Mouse (Mus musculus) thymus, adult 2 months (tissue): ENCODE data around the gene 4930444G20Rik. TPM values are rescaled to one million over a fixed set of nuclear protein-coding genes. Genes with fewer than 3 reads are reported as not detected.
"Not testable (repeated sequence)": the region's sequence is repeated elsewhere in the genome, so short reads cannot be mapped to it uniquely, and the experiment has no call there.

Experiments
- DNase-seq: peaks from one replicate; pipeline ENCODE4 v3.0.0; 2021
- H3K27ac ChIP-seq: fragments of 200-500 bp; 2 replicates; pipeline ENCODE4 v1.5.1; 2012; ENCODE audit warnings: low read length, control low read depth; ENCODE audit not compliant: control insufficient read depth, insufficient read depth
- H3K27me3 ChIP-seq: fragments of 200-500 bp; 2 replicates; pipeline ENCODE4 v1.6.1; 2012; ENCODE audit warnings: mild to moderate bottlenecking, low read length, moderate library complexity, mixed read lengths; ENCODE audit not compliant: control insufficient read depth, insufficient read depth
- H3K36me3 ChIP-seq: fragments of 200-500 bp; 2 replicates; pipeline ENCODE4 v1.6.1; 2012; ENCODE audit warnings: mild to moderate bottlenecking, low read length, moderate library complexity; ENCODE audit not compliant: control insufficient read depth, insufficient read depth
- H3K4me1 ChIP-seq: fragments of 200-500 bp; replicated peaks from 2 replicates; pipeline ENCODE4 v1.6.1; 2012; ENCODE audit warnings: low read length; ENCODE audit not compliant: control insufficient read depth, insufficient read depth
- H3K4me3 ChIP-seq: fragments of 200-500 bp; 2 replicates; pipeline ENCODE4 v1.5.1; 2012; ENCODE audit warnings: mild to moderate bottlenecking, low read length, control low read depth, moderate library complexity; ENCODE audit not compliant: control insufficient read depth, insufficient read depth
- CTCF ChIP-seq: fragments of 200-500 bp; IDR thresholded peaks from 2 replicates; pipeline ENCODE4 v1.5.1; 2012; ENCODE audit warnings: mild to moderate bottlenecking, control low read depth, low read length, moderate library complexity, borderline replicate concordance; ENCODE audit not compliant: control insufficient read depth, poor library complexity, insufficient read depth; ENCODE audit errors: extremely low read depth
- POLR2A ChIP-seq: fragments of 200-500 bp; IDR thresholded peaks from 2 replicates; pipeline ENCODE4 v1.6.1; 2012; ENCODE audit warnings: mild to moderate bottlenecking, low read length, control low read depth, moderate library complexity; ENCODE audit not compliant: control insufficient read depth, poor library complexity, insufficient read depth; ENCODE audit errors: extremely low read depth
- WGBS: fragments of 180-500 bp; shearing (Covaris S2); methylation state at CpG from one replicate; pipeline ENCODE4 v1.1.7; 2018; 5-methylcytosine and 5-hydroxymethylcytosine counted together
- polyA plus RNA-seq: library from polyadenylated mRNA; depleted of rRNA; stranded (reverse); fragments of >200 nt; gene quantifications from 2 replicates; pipeline ENCODE4 v1.2.3, GENCODE M21; 2012; rRNA removed

Gene 4930444G20Rik
- polyA plus RNA-seq, 1 experiment = not detected

DNA sequence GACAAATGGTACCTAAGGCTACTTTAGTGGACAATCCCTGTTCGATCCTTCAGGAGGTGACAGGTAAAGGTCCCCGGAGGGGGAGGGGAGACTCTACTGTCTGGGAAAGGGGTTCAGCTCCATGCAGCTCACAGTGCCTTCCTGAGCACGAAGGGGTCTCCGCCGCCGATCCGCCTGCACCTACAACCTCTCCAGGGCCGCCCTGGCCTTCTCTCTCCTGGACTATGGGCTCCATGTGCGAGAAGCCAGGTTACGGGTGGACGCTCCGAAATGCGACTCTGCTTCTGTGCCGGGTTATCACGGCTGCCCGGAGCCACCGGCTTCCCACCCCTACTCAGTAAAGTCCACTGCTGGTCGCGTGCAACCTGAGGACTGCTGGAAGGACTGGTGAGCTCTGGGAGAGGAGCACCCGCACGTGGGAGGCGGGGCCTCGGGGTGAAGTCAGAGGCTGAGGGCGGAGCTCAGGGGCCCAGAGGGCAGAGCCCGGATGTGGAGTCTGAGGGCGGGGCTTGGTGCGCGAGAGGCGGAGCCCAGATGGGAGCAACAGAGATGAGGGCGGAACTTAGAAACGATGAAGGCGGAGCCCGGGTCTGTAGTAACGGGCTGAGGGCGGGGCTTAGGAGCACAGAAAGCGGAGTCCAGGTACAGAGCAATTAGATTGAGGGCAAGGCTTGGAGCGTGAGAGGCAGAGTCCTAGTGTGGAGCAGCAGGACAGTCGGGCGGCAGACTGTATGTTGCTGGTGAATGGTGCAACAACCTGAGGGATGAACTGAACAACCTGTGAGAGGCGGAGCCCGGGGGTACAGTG, 9.5 kb downstream of the 4930444G20Rik start:
- 18% methylated on average over 41 of the region's 41 CpGs for WGBS
- Histone ChIP-seq H3K27ac (no peak overlapping the region), H3K4me3 (peak overlapping the region; percentile 40), H3K4me1 (peaks cover 13% of the 10 kb centered on the region), H3K36me3 (no peaks in the 10 kb centered on the region), H3K27me3 (no peaks in the 10 kb centered on the region)
- TF ChIP-seq CTCF (no peak), POLR2A (0 out of 2 replicates have a peak, but pooled peaks have one; percentile 20)
- DNase-seq = peak; percentile 88

DNA sequence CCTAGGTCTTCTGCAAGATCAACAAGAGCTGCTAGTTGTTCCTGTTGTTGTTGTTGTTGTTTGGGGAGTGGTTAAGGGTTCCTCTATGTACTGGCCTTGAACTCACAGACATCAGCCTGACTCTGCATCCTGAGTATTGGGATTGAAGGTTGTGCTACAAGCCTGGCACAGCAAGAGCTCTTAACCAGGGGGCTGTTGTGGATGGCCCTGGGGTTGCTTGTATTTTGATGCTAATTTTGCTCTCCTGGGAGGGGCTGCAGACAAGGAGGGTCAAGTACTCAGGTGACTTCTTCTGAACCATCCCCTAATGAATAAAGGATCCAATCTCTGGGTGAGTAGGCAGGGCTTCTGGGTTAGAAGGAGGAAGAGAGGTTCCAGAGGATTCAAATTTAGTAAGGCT, 12.6 kb downstream of the 4930444G20Rik start:
- TF ChIP-seq POLR2A = no peak
- TF ChIP-seq CTCF = no peak
- Histone ChIP-seq H3K4me1 (peaks cover 13% of the 10 kb centered on the region), H3K36me3 (no peaks in the 10 kb centered on the region), H3K4me3 (no peak overlapping the region), H3K27me3 (no peaks in the 10 kb centered on the region), H3K27ac (no peak overlapping the region)
- DNase-seq = no peak

DNA sequence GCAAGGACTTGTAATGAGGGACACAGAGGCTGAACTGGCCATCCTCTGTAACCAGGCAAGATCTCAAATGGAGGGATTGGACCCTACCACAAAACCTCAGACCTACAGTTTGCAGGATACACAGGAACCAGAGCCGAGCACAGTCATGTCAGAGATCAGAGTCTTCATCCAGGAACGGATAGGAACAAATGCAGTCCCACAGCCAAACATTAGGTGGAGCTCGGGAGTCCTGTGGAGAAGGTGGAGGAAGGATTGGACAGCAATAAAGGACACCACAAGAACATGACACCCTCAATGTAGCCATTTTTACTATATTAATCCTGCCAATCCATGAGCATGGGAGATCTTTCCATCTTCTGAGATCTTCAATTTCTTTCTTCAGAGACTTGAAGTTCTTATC, 31.6 kb downstream of the 4930444G20Rik start:
- WGBS = 6% methylated on average over 3 of the region's 3 CpGs
- not testable (repeated sequence) for H3K4me1 ChIP-seq, H3K27ac ChIP-seq, H3K27me3 ChIP-seq, H3K4me3 ChIP-seq, H3K36me3 ChIP-seq
- peak; percentile 52 for DNase-seq

DNA sequence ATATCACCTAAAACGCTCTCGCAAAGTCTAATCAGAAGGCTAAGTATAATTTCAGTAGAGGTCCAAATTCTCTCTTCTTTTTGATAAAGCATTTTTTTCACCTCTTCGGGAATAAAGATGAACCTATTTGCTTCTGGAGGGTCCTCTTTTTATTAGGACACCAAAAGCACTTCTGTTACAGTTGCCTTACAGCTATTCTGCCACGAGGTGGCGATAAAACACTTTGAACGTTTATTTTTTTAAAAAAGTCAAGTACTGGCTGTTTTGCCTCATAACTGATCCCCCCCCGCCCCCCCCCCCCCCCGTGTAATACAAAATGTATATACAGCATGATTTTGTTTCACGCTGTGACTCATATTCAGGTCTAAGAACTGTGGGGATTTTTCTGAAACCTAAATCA, 33.6 kb downstream of the 4930444G20Rik start:
- Histone ChIP-seq H3K27me3 (no peaks in the 10 kb centered on the region), H3K4me3 (no peak overlapping the region), H3K27ac (no peak overlapping the region), H3K4me1 (no peaks in the 10 kb centered on the region), H3K36me3 (no peaks in the 10 kb centered on the region)
- WGBS = 10% methylated on average over 9 of the region's 9 CpGs
- TF ChIP-seq CTCF (no peak), POLR2A (no peak)
- DNase-seq = no peak

DNA sequence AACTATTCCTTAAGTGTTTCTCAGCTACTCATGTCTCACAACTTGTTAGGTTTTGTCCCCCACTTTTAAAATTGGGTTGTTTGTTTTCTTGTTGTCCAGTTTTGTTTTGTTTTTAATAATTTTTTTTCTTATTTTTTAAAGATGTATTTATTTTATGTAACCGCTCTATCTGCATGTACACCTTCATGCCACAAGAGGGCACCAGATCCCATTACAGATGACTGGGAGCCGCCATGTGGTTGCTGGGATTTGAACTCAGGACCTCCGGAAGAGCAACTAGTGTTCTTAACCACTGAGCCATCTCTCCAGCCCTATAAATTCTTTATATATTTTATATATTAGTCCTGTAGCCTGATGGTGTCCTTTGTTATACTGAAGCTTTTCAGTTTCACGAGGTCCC, 49.3 kb downstream of the 4930444G20Rik start:
- Histone ChIP-seq H3K36me3 (no peaks in the 10 kb centered on the region), H3K4me1 (no peaks in the 10 kb centered on the region), H3K4me3 (no peak overlapping the region), H3K27ac (no peak overlapping the region), H3K27me3 (no peaks in the 10 kb centered on the region)
- DNase-seq = no peak
- no peak for TF ChIP-seq CTCF
- no peak for TF ChIP-seq POLR2A
- 95% methylated on average over 4 of the region's 4 CpGs for WGBS

DNA sequence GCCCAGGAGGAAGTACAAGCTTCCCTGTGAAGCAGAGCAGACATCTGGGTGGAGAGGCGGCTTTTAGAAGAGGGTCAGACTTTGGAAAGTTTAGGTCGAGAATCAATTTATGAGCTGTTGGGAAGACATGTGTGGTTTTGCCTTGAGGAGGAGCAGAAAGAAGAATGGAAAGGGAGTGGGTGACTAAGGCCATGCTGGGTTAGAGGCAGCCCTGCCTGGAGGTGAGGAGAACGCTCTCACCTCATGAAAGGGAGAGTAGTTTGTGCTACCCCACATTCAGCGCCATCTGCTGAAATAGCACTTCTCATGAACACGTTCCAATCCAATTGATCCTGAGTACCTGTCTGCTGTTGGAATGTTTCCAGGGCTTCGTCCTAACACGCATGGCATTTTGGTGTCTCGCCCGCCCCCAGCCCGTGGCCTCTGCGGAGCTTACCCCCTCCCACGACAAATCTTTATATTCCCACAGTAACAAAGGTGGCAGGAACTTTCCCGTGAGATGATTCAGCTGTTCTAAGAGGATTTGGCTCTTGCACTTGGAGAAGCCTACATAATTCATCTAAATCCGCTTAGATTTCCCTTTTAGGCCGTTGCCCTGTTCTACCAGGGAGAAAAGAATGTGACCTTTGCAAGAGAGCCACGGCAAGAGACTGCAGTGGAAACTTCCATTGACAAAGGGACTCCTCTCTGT, 50.3 kb downstream of the 4930444G20Rik start:
- DNase-seq = no peak
- Histone ChIP-seq H3K36me3 (no peaks in the 10 kb centered on the region), H3K27me3 (no peaks in the 10 kb centered on the region), H3K4me3 (no peak overlapping the region), H3K27ac (no peak overlapping the region), H3K4me1 (no peaks in the 10 kb centered on the region)
- WGBS = 84% methylated on average over 16 of the region's 16 CpGs
- TF ChIP-seq CTCF = no peak
- no peak for TF ChIP-seq POLR2A

Other genes starting within 250 kb of the 4930444G20Rik start
- 16.5 and 18.7 TPM in 2 replicates for gene Sgk1, start 185.9 kb downstream of the 4930444G20Rik start, polyA plus RNA-seq
- 4.5 and 6.5 TPM in 2 replicates for gene E030030I06Rik, start 81.2 kb upstream of the 4930444G20Rik start, polyA plus RNA-seq
- 0.33 and 0.38 TPM in 2 replicates for gene Raet1e, start 90.5 kb upstream of the 4930444G20Rik start, polyA plus RNA-seq
- gene H60b, start 90.5 kb upstream of the 4930444G20Rik start, polyA plus RNA-seq = not detected in 2 replicates